Mouse (Mus musculus) stomach, postnatal 0 days (tissue): ENCODE measurements at regions not wholly inside any gene's neighbourhood (a gene's known extent, or its start where the extent isn't known, plus 50 kb on each side); places are given as distances from the start of the nearest gene placed in this dataset.

Source experiments
- ATAC-seq: fragments of 200-750 bp; cut with Nextera tagmentation; 2 replicates; pipeline ENCODE4 v1.8.0; 2017; ENCODE audit not compliant: low FRiP score, low TSS enrichment
- DNase-seq: peaks from one replicate; pipeline ENCODE4 v3.0.0-alpha.2; 2016; ENCODE audit warnings: low spot score
- H3K27ac ChIP-seq: fragments of 300-500 bp; sonication (generic); replicated peaks from 2 replicates; pipeline ENCODE4 v1.5.1; 2014; ENCODE audit warnings: mild to moderate bottlenecking, control low read depth
- H3K27me3 ChIP-seq: fragments of 300-500 bp; sonication (generic); 2 replicates; pipeline ENCODE4 v1.6.1; 2014; ENCODE audit warnings: low read length; ENCODE audit not compliant: control insufficient read depth, insufficient read depth
- H3K36me3 ChIP-seq: fragments of 300-500 bp; sonication (generic); 2 replicates; pipeline ENCODE4 v1.6.1; 2014; ENCODE audit warnings: low read length, mixed read lengths; ENCODE audit not compliant: control insufficient read depth, insufficient read depth
- H3K4me1 ChIP-seq: fragments of 300-500 bp; sonication (generic); replicated peaks from 2 replicates; pipeline ENCODE4 v1.6.1; 2014; ENCODE audit warnings: antibody characterized with exemption; ENCODE audit not compliant: control insufficient read depth, insufficient read depth
- H3K4me2 ChIP-seq: fragments of 300-500 bp; sonication (generic); replicated peaks from 2 replicates; pipeline ENCODE4 v1.6.1; 2014; ENCODE audit warnings: low read depth, mild to moderate bottlenecking, control low read depth, moderate library complexity
- H3K4me3 ChIP-seq: fragments of 300-500 bp; sonication (generic); 2 replicates; pipeline ENCODE4 v1.5.1; 2014; ENCODE audit warnings: low read depth, low read length, control low read depth
- H3K9ac ChIP-seq: fragments of 300-500 bp; sonication (generic); 2 replicates; pipeline ENCODE4 v1.6.1; 2014; ENCODE audit warnings: mild to moderate bottlenecking, low read length, control low read depth, mixed read lengths
- H3K9me3 ChIP-seq: fragments of 300-500 bp; sonication (generic); 2 replicates; pipeline ENCODE4 v1.6.1; 2016; ENCODE audit warnings: low read length; ENCODE audit not compliant: control insufficient read depth
- CTCF ChIP-seq: IDR thresholded peaks from 2 replicates; pipeline ENCODE4 v1.5.1; 2016; ENCODE audit warnings: antibody characterized with exemption, low read depth, mild to moderate bottlenecking, moderate library complexity
- EP300 ChIP-seq: optimal IDR thresholded peaks from 2 replicates; pipeline ENCODE3; 2016; ENCODE audit warnings: antibody characterized with exemption
- WGBS: fragments of 180-500 bp; shearing (Covaris S2); extraction: QIAGEN DNeasy Blood & Tissue Kit; methylation state at CpG from one replicate; pipeline ENCODE4 v1.1.7; 2014; 5-methylcytosine and 5-hydroxymethylcytosine counted together

DNA sequence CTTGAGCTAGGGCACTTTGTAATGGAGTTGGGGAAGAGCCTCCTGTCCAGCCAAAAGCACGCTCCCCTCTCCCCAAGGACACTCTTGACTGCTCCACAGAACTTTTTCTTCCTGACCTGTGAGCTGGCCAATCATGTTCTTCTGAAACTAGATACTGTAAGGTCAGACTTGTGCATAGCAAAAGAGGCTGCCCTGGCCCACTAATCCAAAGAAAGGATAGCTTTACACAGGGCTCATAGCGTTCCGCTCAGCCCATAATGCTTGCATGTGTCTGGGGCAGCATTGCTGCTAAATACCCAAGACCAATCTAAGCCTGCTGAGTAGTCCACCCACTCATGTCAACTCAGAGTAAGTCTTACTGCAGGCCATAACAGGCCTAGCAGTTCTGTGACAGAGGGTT lies 189.0 kb upstream of the Egflam start:
- DNase-seq (no peak), ATAC-seq (no peak)
- TF ChIP-seq EP300 = no peak
- TF ChIP-seq CTCF = no peak
- WGBS = 91% methylated on average over 3 of the region's 3 CpGs
- no peak overlapping the region for H3K4me3 ChIP-seq
- H3K27ac ChIP-seq = no peak overlapping the region
- no peaks in the 10 kb centered on the region for H3K4me1 ChIP-seq
- no peaks in the 10 kb centered on the region for H3K36me3 ChIP-seq
- H3K27me3 ChIP-seq = no peaks in the 10 kb centered on the region
- H3K9ac ChIP-seq = no peak overlapping the region
- no peaks in the 10 kb centered on the region for H3K9me3 ChIP-seq
- no peak overlapping the region for H3K4me2 ChIP-seq

DNA sequence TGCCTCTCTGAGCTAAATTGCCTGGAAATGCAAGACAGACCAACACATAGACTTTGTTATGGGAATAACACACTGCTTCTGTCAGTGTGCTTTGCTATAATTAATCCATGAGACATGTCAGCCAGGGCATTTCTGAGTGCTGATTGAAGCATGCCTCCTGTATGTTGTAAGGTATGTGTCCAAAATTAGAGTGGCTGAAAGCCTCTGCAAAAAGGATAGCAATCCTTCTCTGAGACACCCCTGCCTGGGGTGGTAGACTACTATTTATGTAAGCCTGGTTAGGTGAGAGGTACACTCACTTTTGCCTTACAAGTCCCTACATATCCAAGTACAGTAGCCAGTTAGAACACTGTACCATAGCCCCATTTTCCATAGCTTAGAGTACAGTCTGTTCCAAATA lies 193.3 kb upstream of the Egflam start:
- Histone ChIP-seq H3K36me3 (no peaks in the 10 kb centered on the region), H3K4me3 (no peak overlapping the region), H3K4me1 (no peaks in the 10 kb centered on the region), H3K9me3 (no peaks in the 10 kb centered on the region), H3K27ac (no peak overlapping the region), H3K4me2 (no peak overlapping the region), H3K9ac (no peak overlapping the region), H3K27me3 (no peaks in the 10 kb centered on the region)
- TF ChIP-seq CTCF = no peak
- TF ChIP-seq EP300 = no peak
- DNase-seq (no peak), ATAC-seq (no peak)

DNA sequence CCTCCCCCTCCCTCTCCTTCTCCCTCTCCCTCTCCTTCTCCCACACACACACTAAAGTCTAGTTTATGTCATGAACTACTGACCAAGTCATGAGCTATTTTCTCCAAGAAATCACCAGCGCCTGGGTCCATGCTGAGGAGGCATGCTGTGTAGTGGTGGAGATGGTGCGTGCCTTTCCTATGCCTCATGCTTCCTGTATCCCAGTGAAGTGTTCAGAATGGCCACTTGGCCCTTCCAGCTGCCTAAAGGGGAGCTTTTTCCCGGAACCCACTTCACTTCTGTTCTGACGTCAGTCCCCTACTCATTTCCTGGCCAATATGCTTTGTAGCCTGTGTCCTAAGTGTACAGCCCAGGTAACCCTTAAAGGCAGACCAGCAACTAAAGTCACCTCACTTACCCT lies 199.1 kb upstream of the Egflam start:
- Histone ChIP-seq H3K9me3 (no peaks in the 10 kb centered on the region), H3K4me2 (no peak overlapping the region), H3K27ac (no peak overlapping the region), H3K4me3 (no peak overlapping the region), H3K36me3 (no peaks in the 10 kb centered on the region), H3K4me1 (no peaks in the 10 kb centered on the region), H3K9ac (no peak overlapping the region), H3K27me3 (no peaks in the 10 kb centered on the region)
- TF ChIP-seq EP300 = no peak
- no peak for TF ChIP-seq CTCF
- 82% methylated on average over 4 of the region's 4 CpGs for WGBS
- ATAC-seq (no peak), DNase-seq (no peak)

GRCm38 (mm10) chr15:7597805-7598204 lies 199.6 kb upstream of the Egflam start:
- no peak for DNase-seq
- H3K27me3 ChIP-seq = no peaks in the 10 kb centered on the region
- no peaks in the 10 kb centered on the region for H3K4me1 ChIP-seq
- TF ChIP-seq EP300 (no peak), CTCF (no peak)
- H3K27ac ChIP-seq = no peak overlapping the region
- no peak overlapping the region for H3K9ac ChIP-seq
- no peaks in the 10 kb centered on the region for H3K9me3 ChIP-seq
- H3K4me2 ChIP-seq = no peak overlapping the region
- no peak overlapping the region for H3K4me3 ChIP-seq
- no peaks in the 10 kb centered on the region for H3K36me3 ChIP-seq
- no peak for ATAC-seq

- no peak overlapping the region for H3K9ac ChIP-seq
- no peaks in the 10 kb centered on the region for H3K9me3 ChIP-seq
- H3K27ac ChIP-seq = no peak overlapping the region
- ATAC-seq = no peak
- H3K27me3 ChIP-seq = no peaks in the 10 kb centered on the region
- TF ChIP-seq CTCF (no peak), EP300 (no peak)
- DNase-seq = no peak
- no peaks in the 10 kb centered on the region for H3K36me3 ChIP-seq
- no peak overlapping the region for H3K4me2 ChIP-seq
- WGBS = 86% methylated on average over 2 of the region's 2 CpGs
- H3K4me1 ChIP-seq = no peaks in the 10 kb centered on the region
- H3K4me3 ChIP-seq = no peak overlapping the region
Observed at GRCm38 (mm10) chr15:7601540-7601939, 203.3 kb upstream of the Egflam start.

GRCm38 (mm10) chr15:7604847-7605246 lies 205.8 kb upstream of the Gdnf start:
- Histone ChIP-seq H3K4me1 (no peaks in the 10 kb centered on the region), H3K27me3 (no peaks in the 10 kb centered on the region), H3K9me3 (no peaks in the 10 kb centered on the region), H3K27ac (no peak overlapping the region), H3K36me3 (no peaks in the 10 kb centered on the region), H3K4me3 (no peak overlapping the region), H3K4me2 (no peak overlapping the region), H3K9ac (no peak overlapping the region)
- WGBS = 70% methylated on average over 3 of the region's 3 CpGs
- no peak for TF ChIP-seq EP300
- TF ChIP-seq CTCF = no peak
- ATAC-seq (no peak), DNase-seq (no peak)
